Mouse (Mus musculus) ovary, adult 2 months (tissue): ENCODE data around the gene Cela2a. TPM values are rescaled to one million over a fixed set of nuclear protein-coding genes. Genes with fewer than 3 reads are reported as not detected.

Source experiments
- polyA plus RNA-seq: library from polyadenylated mRNA; depleted of rRNA; stranded (reverse); fragments of >200 nt; gene quantifications from 2 replicates; pipeline ENCODE4 v1.2.3, GENCODE M21; 2012; rRNA removed

Gene Cela2a
- polyA plus RNA-seq = 6.7 and 13.2 TPM in 2 replicates

DNA sequence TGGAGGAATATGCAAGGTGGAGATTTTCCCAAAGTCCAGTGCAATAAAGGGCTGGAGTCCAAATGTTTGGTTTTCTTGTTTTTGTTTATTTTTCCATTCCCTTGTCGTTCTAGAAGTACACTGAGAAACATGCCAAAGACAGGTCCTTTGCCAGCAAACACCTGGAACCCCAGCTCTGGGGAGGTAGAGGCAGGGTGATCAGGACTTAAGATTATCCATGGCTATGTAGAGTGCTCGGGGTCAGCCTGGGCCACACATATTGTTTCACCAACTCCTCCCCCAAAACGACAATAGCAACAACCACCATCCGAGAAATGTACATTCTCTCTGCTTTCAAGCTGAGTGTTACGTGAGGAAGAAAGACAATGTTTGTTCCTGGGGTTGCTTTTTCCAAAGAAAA lies at the start of gene Cela2a:
Gene Cela2a (minus strand): TSS at position 101 of the 400 bp plus-strand sequence.

GRCm38 (mm10) chr4:141874601-141875460 lies 48.9 kb upstream of the Cela2a start, which contains the start of gene Efhd2:
Efhd2 (minus strand) TSS chr4:141874920.

DNA sequence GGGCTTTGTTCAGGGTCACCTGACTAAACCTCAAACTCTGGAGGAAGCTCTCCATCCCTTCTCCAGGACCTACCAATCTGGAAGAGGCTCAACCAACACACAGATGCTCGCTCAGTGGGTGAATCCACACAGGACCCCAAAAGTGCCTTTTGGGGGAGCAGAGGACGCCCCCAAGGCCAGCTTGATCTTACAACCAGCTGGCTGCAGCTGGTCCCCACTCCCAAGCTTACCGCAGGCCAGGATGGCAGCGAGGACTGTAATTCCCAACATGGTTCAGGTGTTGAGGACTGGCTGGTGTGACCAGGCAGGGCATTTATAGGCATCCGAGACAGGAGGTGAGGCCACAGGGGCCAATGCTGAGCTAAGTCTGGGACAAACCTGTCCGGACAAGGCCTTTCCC lies 20.0 kb upstream of the Cela2a start, which contains the start of gene Ctrc:
Gene Ctrc (minus strand): TSS at position 361 of the 400 bp plus-strand sequence.

DNA sequence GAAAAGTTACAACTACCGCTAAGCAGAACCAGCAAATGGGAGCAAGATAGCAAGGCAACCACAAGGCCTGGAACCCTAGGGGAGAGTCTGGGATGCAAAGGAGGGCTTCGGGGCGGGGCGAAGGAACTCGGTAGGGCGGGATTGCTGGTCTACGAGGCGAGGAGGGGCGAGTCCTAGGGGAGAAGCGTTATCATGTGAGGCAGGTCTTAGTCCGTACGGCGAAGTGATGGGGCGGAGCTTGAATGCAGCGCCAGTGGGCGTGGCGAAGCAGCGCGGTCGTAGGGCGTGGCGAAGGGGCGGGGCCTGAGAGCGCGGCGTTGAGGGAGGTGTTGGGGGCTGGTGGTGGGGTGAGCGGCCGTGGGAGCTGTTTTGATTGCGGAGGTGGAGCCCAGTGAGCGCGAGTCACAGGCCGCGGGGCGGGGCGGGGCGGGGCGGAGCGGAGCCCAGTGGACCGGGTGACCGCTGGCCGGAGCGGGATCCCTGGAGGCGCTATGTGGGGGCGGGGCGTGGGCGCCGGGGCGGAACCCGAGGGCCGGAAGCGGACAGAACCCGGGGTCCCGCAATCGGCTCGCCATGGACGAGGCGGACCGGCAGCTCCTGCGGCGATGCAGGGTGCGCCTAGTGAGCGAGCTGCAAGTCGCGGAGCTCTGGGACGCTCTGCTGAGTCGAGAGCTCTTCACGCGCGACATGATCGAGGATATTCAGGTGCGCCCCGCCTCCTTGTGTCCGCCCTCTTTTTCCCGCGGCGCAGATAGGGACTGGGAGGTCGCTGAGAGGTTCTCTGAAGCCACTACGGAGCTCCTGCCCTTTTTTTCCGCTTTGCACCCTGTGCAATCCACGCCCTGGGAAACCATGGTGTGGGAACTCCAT lies 32.4 kb downstream of the Cela2a start, which contains the start of gene Casp9:
Gene Casp9 (plus strand): TSS at position 331 of the 870 bp plus-strand sequence.

DNA sequence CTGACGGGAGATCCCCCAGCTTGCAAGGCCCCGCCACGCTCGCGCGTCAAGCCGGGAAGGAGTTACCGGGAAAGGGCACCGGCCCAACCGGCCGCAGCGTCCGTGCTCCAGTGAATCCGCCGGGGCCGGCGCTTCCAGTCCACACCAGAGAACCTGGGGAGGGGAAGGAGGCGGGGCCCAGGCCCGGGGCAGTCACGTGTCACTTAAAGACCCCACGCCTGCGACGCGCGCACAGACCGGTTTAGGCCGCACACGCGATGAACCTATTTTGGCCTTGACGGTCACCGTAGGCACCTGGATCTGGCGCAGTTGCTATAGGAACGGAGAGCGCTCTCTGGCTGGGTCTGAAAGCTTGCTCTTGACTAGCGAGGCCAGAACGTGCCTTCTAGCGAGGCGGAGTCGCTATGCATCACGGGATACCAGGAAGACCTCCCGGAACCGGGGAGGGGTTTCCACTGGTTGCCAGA lies 35.4 kb downstream of the Cela2a start, which contains the start of gene Dnajc16:
Gene Dnajc16 (minus strand): TSS at position 408 of the 467 bp plus-strand sequence.

Other genes with a start within 250 kb of the Cela2a start
- 38.7 and 43.2 TPM in 2 replicates for gene Fblim1, start 220.1 kb downstream of the Cela2a start, polyA plus RNA-seq
- 2.5 and 2.9 TPM in 2 replicates for gene Tmem82, start 207.5 kb downstream of the Cela2a start, polyA plus RNA-seq
- 5.1 and 5.5 TPM in 2 replicates for gene Slc25a34, start 202.3 kb downstream of the Cela2a start, polyA plus RNA-seq
- gene Plekhm2, start 161.3 kb downstream of the Cela2a start, polyA plus RNA-seq = 69.2 and 81.9 TPM in 2 replicates
- 10.4 and 14.6 TPM in 2 replicates for gene Rsc1a1, start 140.6 kb downstream of the Cela2a start, polyA plus RNA-seq
- gene Ddi2, start 102.7 kb downstream of the Cela2a start, polyA plus RNA-seq = 23.6 and 28.8 TPM in 2 replicates
- 0.53 and 0.86 TPM in 2 replicates for gene Agmat, start 79.5 kb downstream of the Cela2a start, polyA plus RNA-seq
- gene Dnajc16, start 35.2 kb downstream of the Cela2a start, polyA plus RNA-seq = 14.0 and 14.9 TPM in 2 replicates
- 31.5 and 38.1 TPM in 2 replicates for gene Casp9, start 32.5 kb downstream of the Cela2a start, polyA plus RNA-seq
- gene Ctrc, start 20.2 kb upstream of the Cela2a start, polyA plus RNA-seq = 0.29 and 0.70 TPM in 2 replicates
- 83.2 and 92.9 TPM in 2 replicates for gene Efhd2, start 48.8 kb upstream of the Cela2a start, polyA plus RNA-seq
- gene Fhad1, start 188.9 kb upstream of the Cela2a start, polyA plus RNA-seq = 2.4 and 2.7 TPM in 2 replicates